15 mouse cellular contexts compared by ENCODE assay signal in genomic region chr8:10597595-10597994, GRCm38 (mm10).
"Had no signal": no experiment of that assay in that cellular context is flagged by ENCODE, and none has a peak within 500 bp of the region (broad histone marks: within the 10 kb centered on the region; RNA-seq: fewer than 3 reads in every experiment).

No protein-coding gene starts in this region.

- H3K4me1 ChIP-seq: stomach, embryonic 15.5 days had no signal

- H3K9me3 ChIP-seq: neural tube, embryonic 15.5 days; stomach, embryonic 15.5 days had no signal

- H3K27me3 ChIP-seq: neural tube, embryonic 15.5 days; stomach, embryonic 15.5 days had no signal

- DNase-seq: retina, postnatal 1 day; right cerebral cortex, adult 18-20 months; right cerebral cortex, postnatal 14 days; right cerebral cortex, postnatal 25 days; right cerebral cortex, postnatal 4 days; spleen, adult 18-20 months; thymus, adult 18-20 months; thymus, adult 2 months; thymus, postnatal 14 days; thymus, postnatal 25 days; thymus, postnatal 36 days; thymus, postnatal 4 days had no signal

- H3K9ac ChIP-seq: neural tube, embryonic 15.5 days; stomach, embryonic 15.5 days had no signal

- H3K4me3 ChIP-seq: neural tube, embryonic 15.5 days; stomach, embryonic 15.5 days had no signal

- H3K27ac ChIP-seq: neural tube, embryonic 15.5 days; stomach, embryonic 15.5 days; stomach, postnatal 0 days had no signal

- H3K4me2 ChIP-seq: neural tube, embryonic 15.5 days; stomach, embryonic 15.5 days had no signal

- H3K36me3 ChIP-seq: neural tube, embryonic 15.5 days; stomach, embryonic 15.5 days had no signal
